Mouse (Mus musculus) cortical plate, adult 2 months (tissue): ENCODE results near the gene Mob3c. TPM values are rescaled to one million over a fixed set of nuclear protein-coding genes. Genes with fewer than 3 reads are reported as not detected.

Source experiments
- H3K27ac ChIP-seq: fragments of 200-500 bp; 2 replicates; pipeline ENCODE4 v1.5.1; 2012; ENCODE audit warnings: low read length, control low read depth, inconsistent platforms; ENCODE audit not compliant: insufficient read depth
- H3K4me1 ChIP-seq: fragments of 200-500 bp; 2 replicates; pipeline ENCODE4 v1.6.1; 2011; ENCODE audit warnings: low read length; ENCODE audit not compliant: control insufficient read depth, insufficient read depth
- H3K4me3 ChIP-seq: fragments of 200-500 bp; 2 replicates; pipeline ENCODE4 v1.5.1; 2011; ENCODE audit warnings: mild to moderate bottlenecking, low read length, control low read depth; ENCODE audit not compliant: insufficient read depth
- CTCF ChIP-seq: fragments of 200-500 bp; IDR thresholded peaks from 2 replicates; pipeline ENCODE4 v1.5.1; 2011; ENCODE audit warnings: mild to moderate bottlenecking, control low read depth, low read length; ENCODE audit not compliant: insufficient read depth; ENCODE audit errors: extremely low read depth
- POLR2A ChIP-seq: fragments of 200-500 bp; IDR thresholded peaks from 2 replicates; pipeline ENCODE4 v1.6.1; 2011; ENCODE audit warnings: mild to moderate bottlenecking, low read length, control low read depth; ENCODE audit not compliant: insufficient read depth; ENCODE audit errors: extremely low read depth
- polyA plus RNA-seq: library from polyadenylated mRNA; depleted of rRNA; stranded (reverse); fragments of >200 nt; gene quantifications from 2 replicates; pipeline ENCODE4 v1.2.3, GENCODE M21; 2012; rRNA removed

Mob3c gene
- 6.8 and 8.5 TPM in 2 replicates for polyA plus RNA-seq

DNA sequence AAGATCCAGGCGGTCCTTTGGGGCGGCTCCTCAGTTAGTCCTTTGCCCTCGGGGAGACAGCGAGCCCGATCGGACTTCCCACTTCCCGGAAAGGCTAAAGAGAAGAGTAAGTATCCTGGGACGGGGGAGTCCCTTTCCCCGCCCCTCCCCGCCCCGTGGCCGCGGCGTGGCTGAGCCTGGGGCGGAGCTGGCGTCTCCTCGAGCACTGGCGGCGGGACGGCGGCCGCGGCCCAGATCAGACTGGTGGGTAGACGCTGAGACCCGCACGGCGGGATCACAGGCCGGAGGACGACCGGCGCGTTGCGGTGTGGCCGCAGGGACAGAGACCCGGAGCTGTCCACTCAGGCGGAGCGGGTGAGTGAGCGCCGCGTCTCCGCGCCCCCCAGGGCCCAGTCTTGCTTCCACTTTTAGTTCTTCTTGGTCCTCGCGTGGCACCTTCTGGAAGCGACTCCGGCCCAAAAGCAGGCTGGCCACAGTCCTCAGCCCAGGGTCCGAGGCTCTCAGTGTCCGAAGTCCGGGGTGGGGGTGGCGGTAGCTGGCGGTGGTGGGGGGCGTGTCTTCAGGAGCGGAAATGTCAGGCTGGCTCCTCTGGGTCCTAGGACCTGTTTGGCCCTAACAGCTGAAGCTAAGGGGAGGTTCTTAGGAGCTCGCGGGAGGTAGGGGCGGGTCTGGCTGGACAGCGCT is at the start of gene Mob3c:
Gene Mob3c (plus strand): TSS at position 205 of the 684 bp plus-strand sequence.
- H3K4me1 ChIP-seq = no peaks in the 10 kb centered on the region
- peak within 1 kb of the TSS; percentile 74 for H3K4me3 ChIP-seq
- H3K27ac ChIP-seq = peak within 1 kb of the TSS; percentile 53; the same call in 1 of the 2 replicates
- no peak for TF ChIP-seq CTCF
- 0 out of 2 replicates have a peak, but pooled peaks have one; percentile 14 for TF ChIP-seq POLR2A

GRCm38 (mm10) chr4:115780269-115780668 is 47.6 kb upstream of the Mob3c start:
- TF ChIP-seq CTCF (no peak), POLR2A (no peak)
- peaks cover 6% of the 10 kb centered on the region; the same call in 1 of the 2 replicates for H3K4me1 ChIP-seq
- no peak overlapping the region for H3K27ac ChIP-seq
- H3K4me3 ChIP-seq = no peak overlapping the region

- no peak within 1 kb of the TSS for H3K27ac ChIP-seq
- peaks cover 11% of the 10 kb centered on the region for H3K4me1 ChIP-seq
- TF ChIP-seq POLR2A (no peak), CTCF (no peak)
- H3K4me3 ChIP-seq = no peak within 1 kb of the TSS
Observed at GRCm38 (mm10) chr4:115780918-115781317, 47.0 kb upstream of the Mob3c start, which contains the start of gene Tex38. TSS of gene Tex38 (minus strand) at chr4:115781018.

DNA sequence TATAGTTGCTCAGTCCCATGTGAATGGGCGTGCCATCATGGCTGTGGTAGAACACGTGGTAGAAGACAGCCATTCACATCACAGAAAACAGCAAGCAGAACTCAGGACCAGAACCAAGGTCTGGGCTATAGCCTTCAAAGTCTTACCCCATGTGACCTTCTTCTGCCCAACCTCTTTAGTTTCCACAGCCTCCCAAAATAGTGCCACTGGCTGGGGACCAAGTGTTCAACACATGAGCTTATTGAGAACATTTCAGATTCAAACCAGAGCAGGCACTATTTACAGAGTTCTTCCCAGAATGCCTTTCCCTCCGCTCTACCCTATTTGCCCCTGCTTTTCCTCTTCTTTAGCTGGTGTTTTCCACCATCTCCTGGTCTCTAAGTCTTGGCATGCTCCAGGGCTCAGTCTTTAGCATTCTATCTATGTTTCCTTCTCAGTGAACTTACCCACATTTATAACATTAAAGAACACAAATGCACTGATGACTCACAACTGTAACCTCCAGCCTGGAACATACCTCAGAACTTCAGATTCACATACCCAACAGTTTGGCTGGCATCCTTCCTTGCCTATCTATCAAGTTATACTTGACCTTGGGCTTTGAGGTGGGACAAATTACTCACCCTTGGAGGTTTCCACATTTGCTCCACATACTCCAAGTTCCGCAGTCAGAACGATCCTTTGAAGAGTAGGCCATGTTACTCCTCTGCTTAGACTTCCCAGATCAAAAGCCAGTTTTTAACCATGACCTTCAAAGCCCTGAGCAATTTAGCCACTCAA is 45.7 kb upstream of the Mob3c start:
- Histone ChIP-seq H3K27ac (no peak overlapping the region), H3K4me1 (peaks cover 11% of the 10 kb centered on the region), H3K4me3 (no peak overlapping the region)
- TF ChIP-seq CTCF = no peak
- no peak for TF ChIP-seq POLR2A

DNA sequence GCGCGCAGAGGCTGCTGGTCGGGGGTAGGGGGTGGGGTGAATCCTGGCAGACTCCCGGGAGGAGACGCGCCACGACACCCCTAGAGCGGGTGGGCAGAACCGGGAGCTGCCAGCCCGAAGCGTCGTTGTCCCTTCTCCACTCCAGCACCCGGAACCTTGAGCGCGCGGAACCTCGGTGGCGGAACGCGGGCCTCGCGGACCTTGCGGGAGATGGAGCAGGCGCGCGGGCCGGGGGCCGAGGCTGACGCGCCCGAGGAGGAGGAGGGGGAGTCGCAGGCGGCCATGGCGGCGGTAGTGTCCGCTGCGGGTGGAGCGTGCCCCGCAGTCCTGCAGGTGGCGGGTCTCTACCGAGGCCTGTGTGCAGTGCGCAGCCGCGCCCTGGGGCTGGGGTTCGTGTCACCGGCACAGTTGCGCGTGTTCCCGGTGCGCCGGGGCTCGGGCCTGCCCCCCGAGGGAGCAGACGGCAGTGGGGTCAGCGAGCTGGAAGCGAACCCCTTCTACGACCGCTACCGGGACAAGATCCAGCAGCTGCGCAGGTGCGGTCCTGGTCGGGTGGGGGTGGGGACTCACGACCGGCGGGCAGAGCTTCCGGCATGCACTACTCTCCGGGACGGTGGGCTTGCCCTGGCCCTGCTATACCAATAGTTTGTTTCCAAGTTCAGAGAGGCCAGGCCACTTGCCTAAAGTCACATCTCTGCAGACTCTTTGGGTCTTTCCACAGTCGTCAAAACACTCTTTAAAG is 43.0 kb upstream of the Mob3c start, which contains the start of gene Atpaf1:
Gene Atpaf1 (plus strand): TSS at position 44 of the 742 bp plus-strand sequence.
- Histone ChIP-seq H3K27ac (peak within 1 kb of the TSS; percentile 36), H3K4me1 (peaks cover 11% of the 10 kb centered on the region), H3K4me3 (peak within 1 kb of the TSS; percentile 63)
- TF ChIP-seq POLR2A (peak; percentile 40; the same call in 1 of the 2 replicates), CTCF (no peak)

GRCm38 (mm10) chr4:115785511-115786034 is 42.3 kb upstream of the Mob3c start:
- Histone ChIP-seq H3K27ac (0 out of 2 replicates have a peak overlapping the region, but pooled peaks have one; percentile 18), H3K4me3 (peak overlapping the region; percentile 63), H3K4me1 (peaks cover 9% of the 10 kb centered on the region)
- no peak for TF ChIP-seq CTCF
- no peak for TF ChIP-seq POLR2A

GRCm38 (mm10) chr4:115790864-115791263 is 37.0 kb upstream of the Mob3c start:
- no peak overlapping the region for H3K27ac ChIP-seq
- H3K4me3 ChIP-seq = no peak overlapping the region
- TF ChIP-seq POLR2A (no peak), CTCF (no peak)
- H3K4me1 ChIP-seq = peaks cover 1% of the 10 kb centered on the region

DNA sequence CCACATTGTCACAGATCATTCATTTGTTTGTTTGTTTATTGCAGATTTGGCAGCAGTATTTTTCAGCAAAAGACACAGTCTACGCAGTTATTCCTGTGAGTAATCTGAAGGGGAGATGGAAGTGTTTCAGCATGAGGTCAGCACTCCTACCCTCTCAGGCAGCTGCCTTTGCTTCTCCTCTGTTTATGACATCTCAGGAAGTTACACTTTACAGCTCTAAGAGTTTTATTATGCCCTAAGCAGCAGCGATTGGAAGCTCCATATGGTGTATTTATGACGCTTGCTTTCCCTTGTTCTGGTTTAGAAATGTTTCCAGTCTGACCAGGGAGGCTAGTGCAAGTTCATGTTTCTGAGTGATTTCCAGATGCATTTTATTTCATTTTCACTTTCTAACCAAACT is 32.5 kb upstream of the Mob3c start:
- Histone ChIP-seq H3K4me3 (no peak overlapping the region), H3K27ac (no peak overlapping the region), H3K4me1 (peaks cover 1% of the 10 kb centered on the region)
- TF ChIP-seq CTCF (no peak), POLR2A (no peak)

GRCm38 (mm10) chr4:115799981-115800380 is 27.9 kb upstream of the Mob3c start:
- no peak for TF ChIP-seq CTCF
- no peak overlapping the region for H3K4me3 ChIP-seq
- no peak overlapping the region for H3K27ac ChIP-seq
- no peaks in the 10 kb centered on the region for H3K4me1 ChIP-seq
